Mouse (Mus musculus): ENCODE measurements around the gene Eif2b4.

- TF ChIP-seq TAL1 (IDR thresholded peaks at IDR 0.05; ENCODE audit: low read length) (no peak), GATA1 (IDR thresholded peaks at IDR 0.05; ENCODE audit: low read length) (no peak)
These were observed 41.5 kb downstream of the Eif2b4 start for GRCm38 (mm10) chr5:31151746-31152145.

Data from erythroblast, embryonic 14.5 days (primary cell).